Mouse (Mus musculus) adrenal gland, adult (tissue): ENCODE measurements around the gene Snap29.

ENCODE experiments used
- DNase-seq, 2 experiments: peaks; one replicate each; pipeline ENCODE4 v3.0.0; 2022 to 2023; ENCODE audit warnings: low spot score in 1 of 2; ENCODE audit not compliant: inconsistent age in 2 of 2

The Snap29 gene

GRCm38 (mm10) chr16:17472498-17472897 is 66.7 kb downstream of the Snap29 start:
- no peak for DNase-seq

GRCm38 (mm10) chr16:17474091-17474490 is 68.3 kb downstream of the Snap29 start:
- peak; percentile 44 to 72 for DNase-seq

- DNase-seq = no peak
These were observed 69.0 kb downstream of the Snap29 start for GRCm38 (mm10) chr16:17474761-17475160.

- DNase-seq = no peak
These were observed 69.5 kb downstream of the Snap29 start for GRCm38 (mm10) chr16:17475326-17475725.

DNA sequence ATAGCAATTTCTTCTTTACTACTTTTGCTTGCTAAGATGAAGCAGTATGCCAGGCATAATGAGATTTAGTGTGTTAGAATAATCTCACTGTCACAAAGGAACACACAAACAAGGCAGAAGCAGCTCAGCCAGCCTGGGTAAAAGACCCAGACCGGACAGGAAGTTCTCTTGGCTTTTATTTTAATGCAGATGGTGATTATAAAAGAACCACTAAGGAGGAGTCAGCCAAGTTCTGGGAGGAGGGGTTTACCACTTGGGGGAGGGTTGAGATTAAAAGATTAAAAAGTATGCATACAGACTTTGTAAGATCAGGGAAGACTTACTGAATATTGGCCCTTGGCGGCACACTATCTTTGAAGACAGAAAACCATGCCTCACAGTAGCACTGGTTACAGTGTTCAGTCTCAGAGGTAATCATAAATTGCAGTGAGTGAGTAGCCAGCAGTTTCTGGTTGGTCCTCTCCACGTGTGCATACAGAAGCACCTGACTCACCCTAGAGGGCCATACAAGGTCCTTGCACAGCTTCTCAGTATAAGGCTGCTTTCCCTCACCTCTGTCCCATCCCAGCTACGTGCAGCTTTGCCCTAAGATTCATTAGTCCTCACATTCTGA is 72.7 kb downstream of the Snap29 start:
- DNase-seq = no peak
